Mouse (Mus musculus) G1E (cell line): Measurements from ENCODE around the gene P2ry2. TPM values are rescaled to one million over a fixed set of nuclear protein-coding genes. Genes with fewer than 3 reads are reported as not detected.

ENCODE experiments used
- ATAC-seq: 2 replicates; pipeline ENCODE4 v1.8.0; 2016; ENCODE audit warnings: mild to moderate bottlenecking; ENCODE audit not compliant: insufficient number of reproducible peaks, poor library complexity, low FRiP score, severe bottlenecking; ENCODE audit errors: extremely low read depth
- DNase-seq: peaks from one replicate; pipeline ENCODE4 v3.0.0; 2012; ENCODE audit warnings: low spot score
- H3K27me3 ChIP-seq: 2 replicates; pipeline ENCODE4 v1.6.1; 2012; ENCODE audit warnings: mild to moderate bottlenecking, low read length, inconsistent platforms; ENCODE audit not compliant: insufficient read depth
- H3K36me3 ChIP-seq: replicated peaks from 2 replicates; pipeline ENCODE3; 2012; ENCODE audit warnings: mild to moderate bottlenecking, inconsistent platforms
- H3K4me1 ChIP-seq: 2 replicates; pipeline ENCODE4 v1.6.1; 2012; ENCODE audit warnings: low read depth, low read length, inconsistent platforms, mixed read lengths; ENCODE audit not compliant: insufficient read depth
- H3K4me3 ChIP-seq: 2 replicates; pipeline ENCODE4 v1.5.1; 2012; ENCODE audit warnings: low read depth, mild to moderate bottlenecking, inconsistent platforms, low read length, moderate library complexity, mixed read lengths
- H3K9me3 ChIP-seq: replicated peaks from 2 replicates; pipeline ENCODE4 v1.6.1; 2012; ENCODE audit warnings: inconsistent platforms
- CTCF ChIP-seq: IDR thresholded peaks from 2 replicates; pipeline ENCODE4 v1.5.1; 2012; ENCODE audit warnings: low read depth, low read length, inconsistent platforms, mixed read lengths
- GATA1 ChIP-seq: IDR thresholded peaks from 2 replicates; pipeline ENCODE4 v1.6.1; 2012; ENCODE audit warnings: borderline replicate concordance, low read length, inconsistent platforms, mixed read lengths
- GATA2 ChIP-seq: IDR thresholded peaks from 2 replicates; pipeline ENCODE4 v1.6.1; 2012; ENCODE audit warnings: low read depth, low read length, inconsistent platforms, borderline replicate concordance
- POLR2AphosphoS5 ChIP-seq: IDR thresholded peaks from 2 replicates; pipeline ENCODE4 v1.6.1; 2012; ENCODE audit warnings: low read depth, low read length, inconsistent platforms; ENCODE audit not compliant: insufficient replicate concordance
- TAL1 ChIP-seq: conservative IDR thresholded peaks from 2 replicates; pipeline ENCODE4 v1.6.1; 2012; ENCODE audit warnings: low read depth, low read length, inconsistent platforms, mixed read lengths
- polyA plus RNA-seq: library from polyadenylated mRNA; stranded (reverse); fragments of >175 nt; gene quantifications from 2 replicates; pipeline ENCODE4 v1.2.3, GENCODE M21; 2012
- total RNA-seq, 2 experiments: library from RNA; stranded (forward) in 1 of 2; stranded (reverse) in 1 of 2; fragments of 200-1000 nt in 1 of 2; fragments of >200 nt in 1 of 2; fragmentation: Nextera tagmentation in 1 of 2; gene quantifications; 2 replicates each; pipeline ENCODE4 v1.2.3; 2014 to 2017

The P2ry2 gene
- total and polyA plus RNA-seq, 3 experiments, result 0.27 TPM; not detected in 2

GRCm38 (mm10) chr7:100984452-100985395 is 27.9 kb downstream of the P2ry2 start:
- ATAC-seq (no peak), DNase-seq (no peak)
- H3K9me3 ChIP-seq, result no peaks in the 10 kb centered on the region

GRCm38 (mm10) chr7:100979175-100979574 is 33.5 kb downstream of the P2ry2 start:
- no peak for DNase-seq
- peaks cover 26% of the 10 kb centered on the region for H3K27me3 ChIP-seq
- no peak overlapping the region for H3K4me3 ChIP-seq
- peaks cover 6% of the 10 kb centered on the region for H3K4me1 ChIP-seq
- H3K9me3 ChIP-seq, result no peaks in the 10 kb centered on the region
- no peak for TF ChIP-seq TAL1
- no peaks in the 10 kb centered on the region for H3K36me3 ChIP-seq
- ATAC-seq, result no peak

More at GRCm38 (mm10) chr7:100984452-100985395, 27.9 kb downstream of the P2ry2 start:
- Histone ChIP-seq H3K36me3 (no peaks in the 10 kb centered on the region), H3K27me3 (peaks cover 14% of the 10 kb centered on the region), H3K4me3 (no peak overlapping the region), H3K4me1 (0 out of 2 replicates have a peak, but pooled peaks cover 4% of the 10 kb centered on the region)
- TF ChIP-seq CTCF, result no peak

GRCm38 (mm10) chr7:100978171-100978570 is 34.5 kb downstream of the P2ry2 start:
- no peaks in the 10 kb centered on the region for H3K9me3 ChIP-seq
- no peaks in the 10 kb centered on the region for H3K36me3 ChIP-seq
- ATAC-seq, result no peak
- TF ChIP-seq GATA1 (no peak), TAL1 (no peak), GATA2 (no peak), POLR2AphosphoS5 (no peak), CTCF (no peak)
- H3K4me1 ChIP-seq, result peaks cover 6% of the 10 kb centered on the region
- H3K4me3 ChIP-seq, result no peak overlapping the region
- no peak for DNase-seq
- peaks cover 36% of the 10 kb centered on the region for H3K27me3 ChIP-seq

GRCm38 (mm10) chr7:100974135-100974903 is 38.3 kb downstream of the P2ry2 start, which contains the start of gene P2ry6:
TSS of gene P2ry6 (minus strand) at chr7:100974649.
- no peaks in the 10 kb centered on the region for H3K9me3 ChIP-seq
- no peaks in the 10 kb centered on the region for H3K36me3 ChIP-seq
- no peak for ATAC-seq
- H3K27me3 ChIP-seq, result peaks cover 34% of the 10 kb centered on the region
- DNase-seq, result no peak
- peaks cover 6% of the 10 kb centered on the region for H3K4me1 ChIP-seq
- H3K4me3 ChIP-seq, result no peak within 1 kb of the TSS
- no peak for TF ChIP-seq GATA2
- TF ChIP-seq CTCF, result no peak
- TF ChIP-seq TAL1, result no peak
- no peak for TF ChIP-seq GATA1
- TF ChIP-seq POLR2AphosphoS5, result no peak

GRCm38 (mm10) chr7:100972875-100973274 is 39.8 kb downstream of the P2ry2 start:
- Histone ChIP-seq H3K4me3 (no peak overlapping the region), H3K36me3 (no peaks in the 10 kb centered on the region), H3K27me3 (peaks cover 30% of the 10 kb centered on the region), H3K9me3 (no peaks in the 10 kb centered on the region), H3K4me1 (peaks cover 3% of the 10 kb centered on the region; the same call in 1 of the 2 replicates)
- DNase-seq (no peak), ATAC-seq (no peak)
- TF ChIP-seq POLR2AphosphoS5 (no peak), TAL1 (no peak), GATA2 (no peak), GATA1 (no peak), CTCF (no peak)

GRCm38 (mm10) chr7:100968874-100969659 is 43.6 kb downstream of the P2ry2 start:
- H3K4me1 ChIP-seq, result no peaks in the 10 kb centered on the region
- no peaks in the 10 kb centered on the region for H3K36me3 ChIP-seq
- DNase-seq (no peak), ATAC-seq (no peak)
- H3K9me3 ChIP-seq, result no peaks in the 10 kb centered on the region
- peaks cover 25% of the 10 kb centered on the region for H3K27me3 ChIP-seq
- H3K4me3 ChIP-seq, result no peak overlapping the region
- no peak for TF ChIP-seq TAL1
